Mouse (Mus musculus) limb, embryonic 10.5 days (tissue): ENCODE measurements at regions not wholly inside any gene's neighbourhood (a gene's known extent, or its start where the extent isn't known, plus 50 kb on each side); places are given as distances from the start of the nearest gene placed in this dataset.
A peak's percentile ranks its signal among the peaks of the same experiment; 100 is the strongest.

Experiments
- DNase-seq: peaks from one replicate; pipeline ENCODE4 v3.0.0-alpha.2; 2017; ENCODE audit warnings: low spot score
- H3K27ac ChIP-seq: fragments of 300-500 bp; sonication (generic); 2 replicates; pipeline ENCODE4 v1.5.1; 2016; ENCODE audit warnings: mild to moderate bottlenecking
- H3K27me3 ChIP-seq: fragments of 300-500 bp; sonication (generic); 2 replicates; pipeline ENCODE4 v1.6.1; 2016; ENCODE audit warnings: low read depth, mild to moderate bottlenecking; ENCODE audit not compliant: poor library complexity, severe bottlenecking
- H3K36me3 ChIP-seq: fragments of 300-500 bp; sonication (generic); 2 replicates; pipeline ENCODE4 v1.6.1; 2016; ENCODE audit warnings: mild to moderate bottlenecking, moderate library complexity
- H3K4me1 ChIP-seq: fragments of 300-500 bp; sonication (generic); 2 replicates; pipeline ENCODE4 v1.6.1; 2016
- H3K4me3 ChIP-seq: fragments of 300-500 bp; sonication (generic); 2 replicates; pipeline ENCODE4 v1.5.1; 2016; ENCODE audit warnings: mild to moderate bottlenecking, moderate library complexity
- H3K9me3 ChIP-seq: fragments of 300-500 bp; sonication (generic); replicated peaks from 2 replicates; pipeline ENCODE4 v1.6.1; 2016; ENCODE audit warnings: mild to moderate bottlenecking
- WGBS: fragments of 180-500 bp; shearing (Covaris S2); methylation state at CpG from one replicate; pipeline ENCODE4 v1.1.7; 2016; 5-methylcytosine and 5-hydroxymethylcytosine counted together

DNA sequence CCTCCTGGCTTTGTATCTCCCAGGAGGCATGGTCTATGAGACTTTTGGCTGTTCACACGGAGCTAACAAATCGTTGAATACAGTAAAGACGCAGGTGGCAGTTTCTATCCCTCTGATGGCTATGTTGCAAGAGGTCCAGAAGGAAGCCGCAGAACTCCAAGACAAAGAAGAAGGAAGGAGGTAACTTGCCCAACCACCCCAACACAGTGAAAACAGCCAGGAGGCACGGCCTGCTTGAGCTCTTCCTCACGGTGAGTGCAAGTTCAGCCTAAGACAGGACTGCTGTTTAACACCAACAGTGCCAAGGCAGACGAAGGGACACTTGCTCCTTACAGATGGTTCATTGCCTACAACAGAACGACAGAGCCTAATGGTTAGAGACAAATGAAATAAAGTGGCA, 130.0 kb upstream of the Pitx2 start:
- H3K4me3 ChIP-seq: no peak overlapping the region
- WGBS: 78% methylated on average over 8 of the region's 8 CpGs
- H3K27ac ChIP-seq: no peak overlapping the region
- peaks cover 26% of the 10 kb centered on the region for H3K4me1 ChIP-seq
- no peaks in the 10 kb centered on the region for H3K9me3 ChIP-seq
- no peak for DNase-seq
- H3K27me3 ChIP-seq: peaks cover 21% of the 10 kb centered on the region; the same call in 1 of the 2 replicates
- H3K36me3 ChIP-seq: no peaks in the 10 kb centered on the region

DNA sequence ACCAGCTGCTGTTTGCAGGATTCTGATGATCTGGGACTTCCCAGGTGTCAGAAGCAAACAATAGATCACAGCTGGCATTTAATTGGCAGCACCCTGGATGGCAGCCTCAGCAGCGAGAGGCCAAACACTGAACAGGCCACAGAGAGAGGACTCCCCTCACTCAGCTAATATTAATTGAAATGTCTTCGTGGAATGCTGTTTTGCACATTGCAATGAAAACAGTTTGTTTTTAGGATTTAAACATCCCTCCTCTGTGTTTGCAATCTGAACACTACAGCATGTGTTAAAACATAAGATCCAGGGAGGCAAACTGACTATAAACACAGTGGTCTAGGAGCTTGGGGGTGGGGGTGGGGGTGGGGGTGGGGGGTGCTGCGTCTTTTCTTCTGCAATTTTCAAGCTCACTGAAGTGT, 129.2 kb upstream of the Pitx2 start:
- 10% methylated on average over 3 of the region's 3 CpGs for WGBS
- Histone ChIP-seq H3K27ac (no peak overlapping the region), H3K36me3 (no peaks in the 10 kb centered on the region), H3K4me1 (peaks cover 27% of the 10 kb centered on the region), H3K4me3 (no peak overlapping the region), H3K9me3 (no peaks in the 10 kb centered on the region), H3K27me3 (peaks cover 27% of the 10 kb centered on the region; the same call in 1 of the 2 replicates)
- no peak for DNase-seq

DNA sequence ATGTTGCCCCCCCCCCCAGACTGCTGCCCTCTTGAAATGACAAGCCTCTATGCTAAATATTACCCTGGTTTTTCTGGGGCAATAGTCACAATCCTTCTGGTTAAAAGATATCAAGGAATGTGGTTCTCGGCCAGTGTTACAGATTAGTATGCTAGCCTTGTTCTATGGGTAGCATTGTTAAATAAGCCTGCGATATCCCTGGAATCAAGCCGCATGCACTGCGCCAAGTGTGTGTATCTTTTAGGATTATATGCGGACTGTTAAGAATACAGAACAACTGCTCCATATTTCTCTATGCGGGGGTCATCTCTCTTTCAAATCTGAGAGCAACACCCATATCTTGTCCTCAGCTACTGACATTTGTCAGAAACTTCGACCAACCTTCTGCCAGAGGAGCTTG, 128.7 kb upstream of the Pitx2 start:
- H3K27me3 ChIP-seq: peaks cover 27% of the 10 kb centered on the region; the same call in 1 of the 2 replicates
- no peak overlapping the region for H3K4me3 ChIP-seq
- no peaks in the 10 kb centered on the region for H3K9me3 ChIP-seq
- 75% methylated on average over 7 of the region's 7 CpGs for WGBS
- H3K27ac ChIP-seq: no peak overlapping the region
- H3K4me1 ChIP-seq: peaks cover 26% of the 10 kb centered on the region
- no peaks in the 10 kb centered on the region for H3K36me3 ChIP-seq
- no peak for DNase-seq

DNA sequence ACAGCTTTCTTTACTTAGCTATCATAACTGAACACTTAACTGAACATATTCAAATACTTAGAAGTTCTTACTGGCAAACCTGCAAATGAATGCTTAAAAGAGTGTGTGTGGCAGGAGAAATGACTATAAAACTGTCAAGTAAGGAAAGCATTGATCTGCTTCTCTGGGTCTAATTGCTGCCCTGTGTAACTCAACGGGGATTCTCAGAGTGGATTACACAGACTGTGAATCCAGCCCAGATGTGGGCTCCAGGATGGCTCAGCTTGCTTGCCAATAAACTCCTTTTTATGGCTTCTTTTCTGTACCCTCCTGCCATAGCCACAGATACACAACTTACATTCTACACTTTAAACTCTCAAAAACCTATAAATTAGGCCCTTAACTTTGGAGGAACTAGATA, 123.3 kb upstream of the Pitx2 start:
- no peak overlapping the region for H3K4me3 ChIP-seq
- no peaks in the 10 kb centered on the region for H3K9me3 ChIP-seq
- no peaks in the 10 kb centered on the region for H3K36me3 ChIP-seq
- peak; percentile 51 for DNase-seq
- H3K27me3 ChIP-seq: peaks cover 27% of the 10 kb centered on the region; the same call in 1 of the 2 replicates
- 6% methylated on average over 1 of the region's 1 CpGs for WGBS
- peaks cover 20% of the 10 kb centered on the region for H3K4me1 ChIP-seq
- no peak overlapping the region for H3K27ac ChIP-seq

DNA sequence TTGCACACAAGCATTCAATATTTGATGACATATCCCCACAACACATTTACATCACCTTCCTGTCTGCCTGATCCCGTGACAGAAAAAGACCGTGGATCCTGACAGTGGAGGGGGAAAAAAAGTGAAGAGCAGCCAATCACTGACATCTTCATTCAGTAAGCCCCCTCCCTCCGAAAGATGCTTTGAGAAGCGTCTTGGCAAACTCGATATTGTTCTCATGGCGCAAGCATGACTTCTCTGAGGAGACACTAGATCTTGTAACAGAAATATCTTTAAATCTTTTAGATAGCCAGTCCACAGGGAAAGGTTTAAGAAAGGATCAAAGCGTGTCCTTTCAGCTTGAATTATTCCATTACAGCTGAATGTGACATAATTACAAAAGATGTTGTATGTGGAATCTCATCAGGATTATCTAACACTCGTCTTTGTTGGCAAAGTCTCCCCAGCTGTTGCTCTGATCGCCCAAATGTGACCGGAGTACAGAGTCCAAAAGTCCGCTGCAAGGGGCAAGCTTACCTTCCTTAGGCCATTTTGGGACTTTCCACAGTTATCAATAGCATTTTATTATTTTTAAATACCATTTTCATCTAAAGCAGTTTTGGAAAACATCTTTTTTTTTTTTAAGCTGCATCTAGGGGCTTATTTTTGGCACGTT, 95.8 kb upstream of the Pitx2 start:
- no peak for DNase-seq
- Histone ChIP-seq H3K4me3 (no peak overlapping the region), H3K4me1 (no peaks in the 10 kb centered on the region), H3K36me3 (no peaks in the 10 kb centered on the region), H3K27me3 (no peaks in the 10 kb centered on the region), H3K9me3 (no peaks in the 10 kb centered on the region), H3K27ac (no peak overlapping the region)
- WGBS: 91% methylated on average over 12 of the region's 12 CpGs

DNA sequence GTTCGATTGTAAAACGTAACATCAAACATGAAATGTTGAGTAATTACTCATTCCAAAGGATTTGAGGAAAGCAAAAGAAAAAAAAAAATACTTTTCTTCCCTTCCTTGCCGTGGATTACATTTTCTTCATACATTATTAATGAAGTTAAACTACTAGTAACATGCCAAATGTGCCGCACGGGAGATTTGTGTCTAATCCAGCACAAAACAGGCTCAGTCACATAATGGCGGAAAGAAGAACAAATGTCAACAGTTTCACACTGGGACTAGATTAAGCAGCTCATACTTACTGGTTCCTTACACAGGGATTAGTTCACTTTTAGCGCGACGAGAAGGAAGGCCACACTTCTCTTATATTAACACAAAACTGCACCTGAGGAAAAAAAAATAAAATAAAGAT, 94.9 kb upstream of the Pitx2 start:
- no peaks in the 10 kb centered on the region for H3K9me3 ChIP-seq
- WGBS: 90% methylated on average over 9 of the region's 9 CpGs
- H3K27ac ChIP-seq: no peak overlapping the region
- no peaks in the 10 kb centered on the region for H3K4me1 ChIP-seq
- no peaks in the 10 kb centered on the region for H3K36me3 ChIP-seq
- H3K27me3 ChIP-seq: no peaks in the 10 kb centered on the region
- H3K4me3 ChIP-seq: no peak overlapping the region
- no peak for DNase-seq

DNA sequence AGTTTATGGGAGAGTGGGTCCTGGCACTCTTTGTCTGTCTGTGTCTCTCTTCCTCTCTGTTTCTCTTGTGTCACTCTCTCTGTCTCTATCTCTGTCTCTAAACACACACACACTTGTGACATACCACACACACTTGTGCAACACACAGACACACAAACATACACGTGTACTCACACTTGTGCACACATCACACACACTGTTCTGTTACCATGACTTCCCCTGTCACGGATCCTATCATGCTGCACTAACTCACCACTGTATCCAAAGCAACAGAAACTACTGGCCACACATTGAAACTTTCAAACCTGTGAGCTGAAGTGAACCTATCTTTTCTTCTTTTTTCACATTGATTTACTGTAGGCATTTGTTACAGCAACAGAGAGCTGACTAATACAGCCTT, 93.5 kb upstream of the Pitx2 start:
- Histone ChIP-seq H3K36me3 (no peaks in the 10 kb centered on the region), H3K9me3 (no peaks in the 10 kb centered on the region), H3K4me1 (no peaks in the 10 kb centered on the region), H3K27me3 (no peaks in the 10 kb centered on the region), H3K27ac (no peak overlapping the region), H3K4me3 (no peak overlapping the region)
- 88% methylated on average over 2 of the region's 2 CpGs for WGBS
- DNase-seq: no peak

DNA sequence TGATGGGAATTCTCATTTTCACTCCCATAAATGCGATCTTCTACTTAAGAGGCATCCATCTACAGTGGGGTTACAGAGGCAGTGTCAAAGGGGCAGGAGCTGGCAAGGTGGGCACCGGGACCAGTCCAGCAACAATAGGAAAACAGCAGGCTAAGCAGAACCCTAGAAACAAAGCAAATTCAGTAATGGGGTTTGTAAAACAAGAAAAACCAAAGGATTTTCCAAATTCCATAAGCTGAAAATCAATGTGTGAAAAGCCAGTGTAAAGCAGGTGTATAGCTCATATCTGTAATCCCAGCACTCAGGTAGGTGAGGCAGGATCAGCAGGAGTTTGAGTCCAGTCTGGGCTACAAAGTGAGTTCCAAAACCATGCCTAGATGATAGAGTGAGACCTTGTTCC, 69.2 kb upstream of the Pitx2 start:
- no peak overlapping the region for H3K4me3 ChIP-seq
- no peak for DNase-seq
- H3K4me1 ChIP-seq: no peaks in the 10 kb centered on the region
- WGBS: 90% methylated on average over 2 of the region's 2 CpGs
- H3K27ac ChIP-seq: no peak overlapping the region
- no peaks in the 10 kb centered on the region for H3K27me3 ChIP-seq
- no peaks in the 10 kb centered on the region for H3K9me3 ChIP-seq
- no peaks in the 10 kb centered on the region for H3K36me3 ChIP-seq

DNA sequence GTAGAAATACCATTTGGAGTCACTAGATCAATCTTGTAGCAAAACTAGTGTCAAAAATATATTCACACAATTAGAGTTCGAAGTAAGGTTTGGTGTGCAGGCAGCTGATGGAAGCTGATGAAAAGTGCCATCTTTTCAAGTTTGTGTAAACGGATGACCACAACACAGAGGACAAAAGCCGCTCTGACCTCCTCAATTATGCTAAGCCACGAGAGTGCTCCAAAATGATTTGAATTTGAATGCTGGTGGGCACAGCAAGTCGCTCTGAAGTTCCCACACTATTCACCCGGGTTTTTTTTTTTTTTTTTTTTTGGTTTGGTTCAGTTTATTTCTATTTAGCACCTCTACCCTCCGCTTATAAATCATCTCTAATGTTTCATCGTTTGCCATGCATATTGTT, 68.5 kb upstream of the Pitx2 start:
- WGBS: 70% methylated on average over 8 of the region's 8 CpGs
- H3K9me3 ChIP-seq: no peaks in the 10 kb centered on the region
- H3K4me3 ChIP-seq: no peak overlapping the region
- H3K27ac ChIP-seq: no peak overlapping the region
- no peak for DNase-seq
- no peaks in the 10 kb centered on the region for H3K4me1 ChIP-seq
- H3K36me3 ChIP-seq: no peaks in the 10 kb centered on the region
- H3K27me3 ChIP-seq: no peaks in the 10 kb centered on the region

DNA sequence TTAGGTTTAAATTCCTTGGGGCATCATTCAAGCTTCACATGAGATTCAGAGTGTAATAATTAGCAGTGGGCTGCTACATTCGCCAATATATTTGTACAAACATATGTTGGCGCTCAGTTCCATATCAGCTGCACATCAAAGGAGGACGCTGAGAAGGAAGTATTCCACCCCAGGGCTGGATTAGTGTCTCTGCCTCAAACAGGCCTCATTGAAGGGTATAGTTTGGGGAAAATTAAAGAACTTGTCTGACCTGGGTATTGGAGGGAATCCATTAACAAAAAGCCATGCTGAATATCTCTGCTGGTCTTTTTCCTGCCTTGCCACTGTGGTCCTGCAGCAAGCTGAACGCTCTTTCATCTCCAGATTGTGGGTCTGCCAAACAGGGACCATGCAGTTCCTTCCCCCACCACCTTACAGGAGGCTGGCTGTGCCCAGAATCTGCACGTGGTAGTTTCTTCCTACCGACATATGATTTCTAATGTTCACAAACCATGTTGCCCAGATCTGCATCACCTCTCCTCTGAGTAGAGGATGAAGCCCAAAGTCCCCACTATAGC, 67.7 kb upstream of the Pitx2 start:
- Histone ChIP-seq H3K36me3 (no peaks in the 10 kb centered on the region), H3K4me3 (no peak overlapping the region), H3K4me1 (no peaks in the 10 kb centered on the region), H3K27me3 (no peaks in the 10 kb centered on the region), H3K27ac (no peak overlapping the region), H3K9me3 (no peaks in the 10 kb centered on the region)
- no peak for DNase-seq
- WGBS: 72% methylated on average over 6 of the region's 6 CpGs
